Mouse (Mus musculus) kidney, postnatal 0 days (tissue): ENCODE measurements around the gene Sipa1l1. TPM values are rescaled to one million over a fixed set of nuclear protein-coding genes. Genes with fewer than 3 reads are reported as not detected.
"Not testable (repeated sequence)": the region's sequence is repeated elsewhere in the genome, so short reads cannot be mapped to it uniquely, and the experiment has no call there.

ENCODE experiments used
- ATAC-seq: fragments of 200-750 bp; cut with Nextera tagmentation; replicated peaks from 2 replicates; pipeline ENCODE4 v1.8.0; 2017; ENCODE audit warnings: low read depth, moderate number of reproducible peaks, moderate TSS enrichment, moderate library complexity; ENCODE audit not compliant: low FRiP score
- DNase-seq: peaks from one replicate; pipeline ENCODE4 v3.0.0-alpha.2; 2016; ENCODE audit warnings: low spot score
- H3K27ac ChIP-seq: fragments of 300-500 bp; sonication (generic); 2 replicates; pipeline ENCODE4 v1.5.1; 2014; ENCODE audit warnings: mild to moderate bottlenecking
- H3K27me3 ChIP-seq: fragments of 300-500 bp; sonication (generic); 2 replicates; pipeline ENCODE4 v1.6.1; 2014; ENCODE audit warnings: low read length, mixed read lengths; ENCODE audit not compliant: insufficient read depth
- H3K36me3 ChIP-seq: fragments of 300-500 bp; sonication (generic); 2 replicates; pipeline ENCODE4 v1.6.1; 2014; ENCODE audit warnings: low read length, mixed read lengths; ENCODE audit not compliant: insufficient read depth
- H3K4me1 ChIP-seq: fragments of 300-500 bp; sonication (generic); replicated peaks from 2 replicates; pipeline ENCODE4 v1.6.1; 2014; ENCODE audit warnings: antibody characterized with exemption, low read length, mixed read lengths; ENCODE audit not compliant: insufficient read depth
- H3K4me2 ChIP-seq: fragments of 300-500 bp; sonication (generic); 2 replicates; pipeline ENCODE4 v1.6.1; 2014; ENCODE audit warnings: mild to moderate bottlenecking, low read length, moderate library complexity, mixed read lengths
- H3K4me3 ChIP-seq: fragments of 300-500 bp; sonication (generic); replicated peaks from 2 replicates; pipeline ENCODE4 v1.5.1; 2014; ENCODE audit warnings: low read depth, low read length
- H3K9ac ChIP-seq: fragments of 300-500 bp; sonication (generic); 2 replicates; pipeline ENCODE4 v1.6.1; 2014; ENCODE audit warnings: low read depth, low read length
- H3K9me3 ChIP-seq: fragments of 300-500 bp; sonication (generic); replicated peaks from 2 replicates; pipeline ENCODE4 v1.6.1; 2016; ENCODE audit warnings: low read length, inconsistent platforms, mixed read lengths
- CTCF ChIP-seq: IDR thresholded peaks from 2 replicates; pipeline ENCODE4 v1.5.1; 2016; ENCODE audit warnings: antibody characterized with exemption, low read depth, mild to moderate bottlenecking, moderate library complexity
- WGBS: fragments of 180-500 bp; shearing (Covaris S2); extraction: QIAGEN DNeasy Blood & Tissue Kit; methylation state at CpG from one replicate; pipeline ENCODE4 v1.1.7; 2014; 5-methylcytosine and 5-hydroxymethylcytosine counted together
- polyA plus RNA-seq: library from polyadenylated mRNA; unstranded; fragments of >200 nt; fragmentation: Nextera tagmentation; extraction: Ambion mirVana; gene quantifications from 2 replicates; pipeline ENCODE4 v1.2.1, GENCODE M21; 2015

Sipa1l1 gene
- polyA plus RNA-seq, 1 experiment from 2014 or later = 17.3 TPM

GRCm38 (mm10) chr12:82474409-82474808 lies 305.3 kb downstream of the Sipa1l1 start:
- H3K9me3 ChIP-seq = no peaks in the 10 kb centered on the region
- no peak overlapping the region for H3K4me2 ChIP-seq
- no peak for TF ChIP-seq CTCF
- 83% methylated on average over 4 of the region's 4 CpGs for WGBS
- H3K27me3 ChIP-seq = no peaks in the 10 kb centered on the region
- DNase-seq (no peak), ATAC-seq (no peak)
- H3K4me1 ChIP-seq = 0 out of 2 replicates have a peak, but pooled peaks cover 2% of the 10 kb centered on the region
- H3K4me3 ChIP-seq = no peak overlapping the region
- H3K9ac ChIP-seq = no peak overlapping the region
- H3K36me3 ChIP-seq = no peaks in the 10 kb centered on the region
- no peak overlapping the region for H3K27ac ChIP-seq

GRCm38 (mm10) chr12:82476028-82476427 lies 306.9 kb downstream of the Sipa1l1 start:
- H3K4me1 ChIP-seq = no peaks in the 10 kb centered on the region
- no peak for TF ChIP-seq CTCF
- no peak overlapping the region for H3K4me3 ChIP-seq

GRCm38 (mm10) chr12:82476580-82476979 lies 307.5 kb downstream of the Sipa1l1 start:
- H3K9ac ChIP-seq = no peak overlapping the region
- ATAC-seq = no peak

More at GRCm38 (mm10) chr12:82476028-82476427, 306.9 kb downstream of the Sipa1l1 start:
- WGBS = 86% methylated on average over 10 of the region's 10 CpGs
- H3K36me3 ChIP-seq = no peaks in the 10 kb centered on the region
- H3K9me3 ChIP-seq = no peaks in the 10 kb centered on the region
- no peak overlapping the region for H3K4me2 ChIP-seq
- H3K27ac ChIP-seq = no peak overlapping the region
- DNase-seq = no peak
- ATAC-seq = no peak
- H3K9ac ChIP-seq = no peak overlapping the region
- H3K27me3 ChIP-seq = no peaks in the 10 kb centered on the region

GRCm38 (mm10) chr12:82477826-82478225 lies 308.7 kb downstream of the Sipa1l1 start:
- no peaks in the 10 kb centered on the region for H3K27me3 ChIP-seq
- DNase-seq (peak; percentile 20), ATAC-seq (no peak)
- no peak overlapping the region for H3K27ac ChIP-seq
- TF ChIP-seq CTCF = no peak
- H3K4me2 ChIP-seq = no peak overlapping the region
- H3K9me3 ChIP-seq = no peaks in the 10 kb centered on the region
- no peaks in the 10 kb centered on the region for H3K36me3 ChIP-seq
- 24% methylated on average over 5 of the region's 5 CpGs for WGBS
- 0 out of 2 replicates have a peak overlapping the region, but pooled peaks have one; percentile 13 for H3K9ac ChIP-seq
- no peak overlapping the region for H3K4me3 ChIP-seq
- H3K4me1 ChIP-seq = no peaks in the 10 kb centered on the region

More at GRCm38 (mm10) chr12:82476580-82476979, 307.5 kb downstream of the Sipa1l1 start:
- no peaks in the 10 kb centered on the region for H3K27me3 ChIP-seq
- no peaks in the 10 kb centered on the region for H3K4me1 ChIP-seq
- H3K27ac ChIP-seq = no peak overlapping the region
- H3K9me3 ChIP-seq = no peaks in the 10 kb centered on the region
- WGBS = 61% methylated on average over 2 of the region's 2 CpGs
- no peak overlapping the region for H3K4me2 ChIP-seq
- no peak for TF ChIP-seq CTCF
- H3K4me3 ChIP-seq = no peak overlapping the region
- no peak for DNase-seq
- no peaks in the 10 kb centered on the region for H3K36me3 ChIP-seq

GRCm38 (mm10) chr12:82478256-82478655 lies 309.1 kb downstream of the Sipa1l1 start:
- Histone ChIP-seq H3K36me3 (no peaks in the 10 kb centered on the region), H3K9me3 (no peaks in the 10 kb centered on the region), H3K27me3 (no peaks in the 10 kb centered on the region), H3K27ac (no peak overlapping the region), H3K4me3 (no peak overlapping the region), H3K4me2 (no peak overlapping the region), H3K9ac (0 out of 2 replicates have a peak overlapping the region, but pooled peaks have one; percentile 13), H3K4me1 (no peaks in the 10 kb centered on the region)
- TF ChIP-seq CTCF = no peak
- DNase-seq = no peak
- ATAC-seq = no peak
- WGBS = 20% methylated on average over 8 of the region's 8 CpGs

GRCm38 (mm10) chr12:82479393-82479792 lies 310.3 kb downstream of the Sipa1l1 start:
- whole genome bisulfite sequencing = 65% methylated on average over 3 of the region's 3 CpGs
- DNase-seq = no peak
- H3K4me2 ChIP-seq = no peak overlapping the region
- no peaks in the 10 kb centered on the region for H3K27me3 ChIP-seq
- H3K9me3 ChIP-seq = no peaks in the 10 kb centered on the region
- H3K4me1 ChIP-seq = no peaks in the 10 kb centered on the region
- no peak overlapping the region for H3K4me3 ChIP-seq
- no peak overlapping the region for H3K9ac ChIP-seq
- no peaks in the 10 kb centered on the region for H3K36me3 ChIP-seq
- TF ChIP-seq CTCF = no peak
- no peak overlapping the region for H3K27ac ChIP-seq
- 0 out of 2 replicates have a peak, but pooled peaks have one; percentile 36 for ATAC-seq

GRCm38 (mm10) chr12:82480425-82480824 lies 311.3 kb downstream of the Sipa1l1 start:
- H3K27me3 ChIP-seq, H3K27ac ChIP-seq, H3K4me3 ChIP-seq, H3K9ac ChIP-seq, ATAC-seq, H3K4me1 ChIP-seq, H3K9me3 ChIP-seq, DNase-seq, H3K4me2 ChIP-seq, H3K36me3 ChIP-seq: not testable (repeated sequence)
- 75% methylated on average over 4 of the region's 5 CpGs for WGBS
